Mouse (Mus musculus) neural tube, embryonic 11.5 days (tissue): ENCODE results near the gene Klrc1. TPM values are rescaled to one million over a fixed set of nuclear protein-coding genes. Genes with fewer than 3 reads are reported as not detected.
"Not testable (repeated sequence)": the region's sequence is repeated elsewhere in the genome, so short reads cannot be mapped to it uniquely, and the experiment has no call there.

Source experiments
- ATAC-seq: fragments of 200-750 bp; cut with Nextera tagmentation; 2 replicates; pipeline ENCODE4 v1.8.0; 2017; ENCODE audit warnings: moderate number of reproducible peaks, mild to moderate bottlenecking, moderate TSS enrichment, moderate library complexity; ENCODE audit not compliant: insufficient read depth, low FRiP score, low TSS enrichment
- DNase-seq: peaks from one replicate; pipeline ENCODE4 v3.0.0-alpha.2; 2015; ENCODE audit warnings: low spot score
- H3K27ac ChIP-seq: fragments of 300-500 bp; sonication (generic); 2 replicates; pipeline ENCODE4 v1.5.1; 2014; ENCODE audit warnings: low read depth, mild to moderate bottlenecking, low read length
- H3K27me3 ChIP-seq: fragments of 300-500 bp; sonication (generic); 2 replicates; pipeline ENCODE4 v1.6.1; 2014; ENCODE audit warnings: mild to moderate bottlenecking, low read length, mixed read lengths; ENCODE audit not compliant: control insufficient read depth, insufficient read depth
- H3K36me3 ChIP-seq: fragments of 300-500 bp; sonication (generic); 2 replicates; pipeline ENCODE4 v1.6.1; 2014; ENCODE audit warnings: mild to moderate bottlenecking, low read length, moderate library complexity, mixed read lengths; ENCODE audit not compliant: control insufficient read depth, insufficient read depth
- H3K4me1 ChIP-seq: fragments of 300-500 bp; sonication (generic); 2 replicates; pipeline ENCODE4 v1.6.1; 2014; ENCODE audit warnings: low read length, mixed read lengths; ENCODE audit not compliant: control insufficient read depth, insufficient read depth
- H3K4me2 ChIP-seq: fragments of 300-500 bp; sonication (generic); 2 replicates; pipeline ENCODE4 v1.6.1; 2014; ENCODE audit warnings: low read depth, mild to moderate bottlenecking, moderate library complexity
- H3K4me3 ChIP-seq: fragments of 300-500 bp; sonication (generic); 2 replicates; pipeline ENCODE4 v1.5.1; 2014; ENCODE audit warnings: low read depth, low read length
- H3K9ac ChIP-seq: fragments of 300-500 bp; sonication (generic); 2 replicates; pipeline ENCODE4 v1.6.1; 2014; ENCODE audit warnings: mild to moderate bottlenecking, low read length
- H3K9me3 ChIP-seq: fragments of 300-500 bp; sonication (generic); 2 replicates; pipeline ENCODE4 v1.6.1; 2016; ENCODE audit warnings: low read length; ENCODE audit not compliant: control insufficient read depth
- WGBS: fragments of 180-500 bp; shearing (Covaris S2); extraction: QIAGEN DNeasy Blood & Tissue Kit; methylation state at CpG from one replicate; pipeline ENCODE4 v1.1.7; 2014; 5-methylcytosine and 5-hydroxymethylcytosine counted together
- microRNA-seq: library from miRNA; unstranded; fragments of <30 nt; microRNA quantifications from one replicate; pipeline ENCODE4, GENCODE M21; 2016
- polyA plus RNA-seq: library from polyadenylated mRNA; unstranded; fragments of >200 nt; fragmentation: Nextera tagmentation; extraction: Ambion mirVana; gene quantifications from 2 replicates; pipeline ENCODE4 v1.2.1, GENCODE M21; 2014

Klrc1 gene
- polyA plus RNA-seq, 1 experiment from 2014 or later = not detected

DNA sequence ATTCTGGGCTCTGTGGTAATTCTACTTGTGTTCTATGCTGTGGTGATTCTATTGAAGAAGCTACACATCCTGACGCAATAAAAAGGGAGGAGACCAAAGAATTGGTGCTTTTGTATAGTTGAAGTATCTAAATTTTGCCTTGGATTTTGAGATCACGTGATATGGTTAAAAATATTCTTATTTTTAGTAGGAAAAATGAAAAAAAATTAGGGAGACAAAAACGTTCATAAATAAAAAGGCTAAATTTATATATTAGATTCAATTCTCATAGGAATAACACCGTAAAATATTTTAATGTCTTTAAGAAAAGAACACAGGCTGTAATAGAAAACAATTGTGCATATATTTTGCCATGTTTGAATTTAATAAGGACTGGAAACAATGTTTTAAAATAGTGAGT is 18.2 kb downstream of the Klrc1 start, which contains the start of gene Klrc2:
Klrc2 (minus strand) TSS at position 101 of the 400 bp plus-strand sequence.
- ATAC-seq, H3K4me1 ChIP-seq, H3K9ac ChIP-seq, H3K27ac ChIP-seq, H3K4me2 ChIP-seq, H3K4me3 ChIP-seq, H3K27me3 ChIP-seq, H3K36me3 ChIP-seq, H3K9me3 ChIP-seq, DNase-seq: not testable (repeated sequence)
- 79% methylated on average over 4 of the region's 4 CpGs for WGBS

DNA sequence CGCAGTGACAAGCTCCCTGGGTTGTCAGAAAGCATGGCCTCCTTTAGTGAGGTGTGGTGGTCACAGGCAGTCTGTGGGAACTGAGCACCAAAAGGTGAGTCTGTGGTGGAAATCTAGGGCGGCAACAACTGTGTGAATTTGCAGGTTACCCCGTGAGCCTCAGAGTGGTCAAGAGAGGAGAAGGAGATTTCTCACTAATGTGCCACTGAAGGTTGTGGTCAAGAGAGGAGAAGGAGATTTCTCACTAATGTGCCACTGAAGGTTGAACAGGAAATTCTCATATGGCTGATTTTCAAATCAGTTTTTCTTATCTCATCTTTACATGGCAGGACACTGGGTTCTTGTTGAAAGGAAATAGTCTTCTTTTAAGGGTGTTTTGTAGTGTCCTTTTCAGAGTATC is 34.7 kb downstream of the Klrc1 start:
- H3K9me3 ChIP-seq, DNase-seq, H3K4me3 ChIP-seq, ATAC-seq, H3K9ac ChIP-seq, H3K27ac ChIP-seq, H3K4me1 ChIP-seq, H3K27me3 ChIP-seq, H3K4me2 ChIP-seq, H3K36me3 ChIP-seq: not testable (repeated sequence)
- 71% methylated on average over 1 of the region's 3 CpGs for WGBS

DNA sequence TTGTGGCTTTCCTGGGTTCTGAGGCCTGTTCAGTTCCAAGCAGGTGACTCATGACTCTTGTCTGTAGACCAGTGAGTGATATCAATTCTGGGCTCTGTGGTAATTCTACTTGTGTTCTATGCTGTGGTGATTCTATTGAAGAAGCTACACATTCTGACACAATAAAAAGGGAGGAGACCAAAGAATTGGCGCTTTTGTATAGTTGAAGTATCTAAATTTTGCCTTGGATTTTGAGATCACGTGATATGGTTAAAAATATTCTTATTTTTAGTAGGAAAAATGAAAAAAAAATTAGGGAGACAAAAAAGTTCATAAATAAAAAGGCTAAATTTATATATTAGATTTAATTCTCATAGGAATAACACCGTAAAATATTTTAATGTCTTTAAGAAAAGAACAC is 35.5 kb downstream of the Klrc1 start, which contains the start of gene Klrc3:
Klrc3 (minus strand) TSS at position 101 of the 400 bp plus-strand sequence.
- H3K9me3 ChIP-seq = not testable (repeated sequence)

DNA sequence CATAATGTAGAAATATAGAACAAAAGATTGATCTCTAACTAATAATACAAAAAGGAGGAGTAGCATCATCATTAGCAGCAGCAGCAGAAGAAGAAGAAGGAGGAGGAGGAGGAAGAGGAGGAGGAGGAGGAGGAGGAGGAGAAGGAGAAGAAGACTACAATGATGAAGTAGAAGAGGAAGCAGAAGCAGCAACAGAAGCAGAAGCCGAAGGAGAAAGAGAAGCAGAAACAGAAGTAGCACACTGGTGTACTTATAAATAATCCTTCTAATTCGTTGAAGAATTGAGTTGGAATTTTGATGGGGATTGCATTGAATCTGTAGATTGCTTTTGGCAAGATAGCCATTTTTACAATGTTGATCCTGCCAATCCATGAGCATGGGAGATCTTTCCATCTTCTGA is 47.7 kb downstream of the Klrc1 start:
- ATAC-seq, H3K4me2 ChIP-seq, H3K27me3 ChIP-seq, DNase-seq, H3K27ac ChIP-seq, H3K36me3 ChIP-seq, H3K9me3 ChIP-seq, H3K9ac ChIP-seq, H3K4me1 ChIP-seq, H3K4me3 ChIP-seq: not testable (repeated sequence)
- WGBS = 81% methylated on average over 2 of the region's 2 CpGs

More for the DNA sequence above, 35.5 kb downstream of the Klrc1 start, which contains the start of gene Klrc3:
- 90% methylated on average over 3 of the region's 3 CpGs for WGBS
- H3K4me1 ChIP-seq, ATAC-seq, H3K4me3 ChIP-seq, H3K27me3 ChIP-seq, H3K27ac ChIP-seq, H3K9ac ChIP-seq, DNase-seq, H3K36me3 ChIP-seq, H3K4me2 ChIP-seq: not testable (repeated sequence)

DNA sequence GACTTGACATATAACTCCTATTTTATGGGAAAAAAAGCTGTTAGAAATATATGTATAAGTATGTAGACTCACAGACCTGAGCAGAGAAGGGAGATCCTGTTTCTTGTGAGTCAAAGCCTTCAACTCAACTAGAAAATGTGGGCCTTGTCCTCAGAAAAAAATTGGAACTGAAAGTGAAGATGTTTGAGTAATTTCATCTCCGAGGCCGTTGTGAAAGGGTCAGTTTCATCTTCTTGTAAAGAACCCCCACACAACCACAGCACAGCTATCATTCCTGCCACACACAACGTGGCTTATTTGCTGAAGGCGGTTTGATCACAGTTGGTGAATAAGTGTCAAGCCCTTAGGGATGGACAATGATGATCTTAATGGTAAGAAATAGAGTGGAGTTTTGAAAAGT is 55.0 kb downstream of the Klrc1 start, which contains the start of gene Klrk1:
Klrk1 (minus strand) TSS at position 130 of the 400 bp plus-strand sequence.
- H3K4me2 ChIP-seq = no peak within 1 kb of the TSS
- no peak for ATAC-seq
- H3K9me3 ChIP-seq = no peaks in the 10 kb centered on the region
- no peaks in the 10 kb centered on the region for H3K36me3 ChIP-seq
- H3K4me1 ChIP-seq = no peaks in the 10 kb centered on the region
- H3K27ac ChIP-seq = no peak within 1 kb of the TSS
- H3K9ac ChIP-seq = no peak within 1 kb of the TSS
- no peak for DNase-seq
- WGBS = 82% methylated on average over 4 of the region's 4 CpGs
- H3K4me3 ChIP-seq = no peak within 1 kb of the TSS
- no peaks in the 10 kb centered on the region for H3K27me3 ChIP-seq

Small RNA genes within 50 kb of the gene (microRNA-seq; reads per million reads assigned to microRNA genes)
- gene Mir680-1 = not detected

Other genes with a start within 250 kb of the Klrc1 start
- gene Clec1a, start 227.0 kb downstream of the Klrc1 start, polyA plus RNA-seq = 1.6 and 1.8 TPM in 2 replicates
- gene Olr1, start 171.8 kb downstream of the Klrc1 start, polyA plus RNA-seq = not detected in 2 replicates
- gene Tmem52b, start 166.4 kb downstream of the Klrc1 start, polyA plus RNA-seq = not detected in 2 replicates
- gene Gabarapl1, start 145.8 kb downstream of the Klrc1 start, polyA plus RNA-seq = 24.3 and 24.6 TPM in 2 replicates
- not detected in 2 replicates for gene Klre1, start 101.1 kb downstream of the Klrc1 start, polyA plus RNA-seq
- not detected in 2 replicates for gene Klrd1, start 87.2 kb downstream of the Klrc1 start, polyA plus RNA-seq
- 0.07 and 0.12 TPM in 2 replicates for gene Klrk1, start 55.1 kb downstream of the Klrc1 start, polyA plus RNA-seq
- not detected in 2 replicates for gene Klrc3, start 35.6 kb downstream of the Klrc1 start, polyA plus RNA-seq
- not detected in 2 replicates for gene Klrc2, start 18.3 kb downstream of the Klrc1 start, polyA plus RNA-seq
- not detected in 2 replicates for gene Klri1, start 38.2 kb upstream of the Klrc1 start, polyA plus RNA-seq
- not detected in 2 replicates for gene Klri2, start 61.5 kb upstream of the Klrc1 start, polyA plus RNA-seq
- gene Gm156, start 105.3 kb upstream of the Klrc1 start, polyA plus RNA-seq = not detected in 2 replicates
- gene Gm17631, start 183.7 kb upstream of the Klrc1 start, polyA plus RNA-seq = not detected in 2 replicates
- not detected in 2 replicates for gene Klra17, start 197.7 kb upstream of the Klrc1 start, polyA plus RNA-seq
- not detected in 2 replicates for gene Klra5, start 238.7 kb upstream of the Klrc1 start, polyA plus RNA-seq